Mouse (Mus musculus) cortical plate, adult 2 months (tissue): Measurements from ENCODE around the gene Camta2. TPM values are rescaled to one million over a fixed set of nuclear protein-coding genes. Genes with fewer than 3 reads are reported as not detected.

Experiments used
- H3K27ac ChIP-seq: fragments of 200-500 bp; 2 replicates; pipeline ENCODE4 v1.5.1; 2012; ENCODE audit warnings: low read length, control low read depth, inconsistent platforms; ENCODE audit not compliant: insufficient read depth
- H3K4me1 ChIP-seq: fragments of 200-500 bp; 2 replicates; pipeline ENCODE4 v1.6.1; 2011; ENCODE audit warnings: low read length; ENCODE audit not compliant: control insufficient read depth, insufficient read depth
- H3K4me3 ChIP-seq: fragments of 200-500 bp; 2 replicates; pipeline ENCODE4 v1.5.1; 2011; ENCODE audit warnings: mild to moderate bottlenecking, low read length, control low read depth; ENCODE audit not compliant: insufficient read depth
- CTCF ChIP-seq: fragments of 200-500 bp; IDR thresholded peaks from 2 replicates; pipeline ENCODE4 v1.5.1; 2011; ENCODE audit warnings: mild to moderate bottlenecking, control low read depth, low read length; ENCODE audit not compliant: insufficient read depth; ENCODE audit errors: extremely low read depth
- POLR2A ChIP-seq: fragments of 200-500 bp; IDR thresholded peaks from 2 replicates; pipeline ENCODE4 v1.6.1; 2011; ENCODE audit warnings: mild to moderate bottlenecking, low read length, control low read depth; ENCODE audit not compliant: insufficient read depth; ENCODE audit errors: extremely low read depth
- polyA plus RNA-seq: library from polyadenylated mRNA; depleted of rRNA; stranded (reverse); fragments of >200 nt; gene quantifications from 2 replicates; pipeline ENCODE4 v1.2.3, GENCODE M21; 2012

Gene Camta2
- polyA plus RNA-seq, 1 experiment: 126 TPM

DNA sequence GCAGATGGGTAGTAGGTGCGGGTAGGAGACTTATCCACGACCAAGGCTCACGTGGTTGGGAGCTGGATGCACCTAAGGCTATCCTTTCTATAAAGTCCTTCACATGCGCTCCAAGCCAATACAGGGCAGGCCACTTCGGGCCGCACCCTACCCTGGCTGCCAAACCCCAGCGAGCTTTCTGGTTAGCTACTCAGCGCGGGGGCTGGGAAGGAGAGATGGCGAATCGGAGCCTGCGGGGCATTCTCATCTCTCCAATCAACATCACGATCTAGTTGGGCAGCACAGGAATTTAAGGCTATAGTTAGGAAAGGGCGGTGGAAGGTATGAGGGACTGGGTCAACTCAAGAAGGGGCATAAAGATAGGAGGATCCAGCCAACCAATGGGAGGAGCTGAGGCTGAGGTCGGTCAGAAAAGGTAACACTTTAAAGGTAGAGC, 19.6 kb downstream of the Camta2 start:
- TF ChIP-seq POLR2A (no peak), CTCF (no peak)
- H3K27ac ChIP-seq: no peak overlapping the region
- no peaks in the 10 kb centered on the region for H3K4me1 ChIP-seq
- H3K4me3 ChIP-seq: peak overlapping the region; percentile 42

GRCm38 (mm10) chr11:70667271-70668150, 20.4 kb downstream of the Camta2 start:
- Histone ChIP-seq H3K4me3 (peak overlapping the region; percentile 42; the same call in 1 of the 2 replicates), H3K4me1 (no peaks in the 10 kb centered on the region), H3K27ac (no peak overlapping the region)
- no peak for TF ChIP-seq CTCF
- TF ChIP-seq POLR2A: no peak

DNA sequence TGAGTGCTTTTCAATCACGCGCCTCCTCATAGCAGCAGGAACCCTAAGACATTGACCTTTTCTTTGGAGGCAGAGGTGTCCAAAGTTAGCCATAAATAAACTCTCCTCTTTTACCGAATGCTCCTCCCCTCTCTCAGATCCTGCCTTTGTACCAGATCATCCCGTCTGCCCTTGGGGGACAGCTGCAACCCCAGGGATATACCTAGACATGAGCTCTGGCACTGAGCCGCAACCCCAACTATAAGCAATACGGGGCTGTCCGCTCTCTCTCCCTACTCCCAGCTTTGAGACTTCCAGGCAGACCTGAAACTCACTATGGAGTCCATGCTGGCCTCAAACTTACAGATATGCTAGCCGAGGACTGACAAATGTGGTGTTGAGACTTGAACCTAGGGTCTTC, 21.2 kb downstream of the Camta2 start:
- no peak overlapping the region for H3K27ac ChIP-seq
- H3K4me3 ChIP-seq: no peak overlapping the region
- TF ChIP-seq POLR2A: no peak
- TF ChIP-seq CTCF: no peak
- no peaks in the 10 kb centered on the region for H3K4me1 ChIP-seq

GRCm38 (mm10) chr11:70664741-70665140, 23.2 kb downstream of the Camta2 start:
- Histone ChIP-seq H3K27ac (no peak overlapping the region), H3K4me1 (no peaks in the 10 kb centered on the region), H3K4me3 (no peak overlapping the region)
- no peak for TF ChIP-seq CTCF
- TF ChIP-seq POLR2A: no peak

DNA sequence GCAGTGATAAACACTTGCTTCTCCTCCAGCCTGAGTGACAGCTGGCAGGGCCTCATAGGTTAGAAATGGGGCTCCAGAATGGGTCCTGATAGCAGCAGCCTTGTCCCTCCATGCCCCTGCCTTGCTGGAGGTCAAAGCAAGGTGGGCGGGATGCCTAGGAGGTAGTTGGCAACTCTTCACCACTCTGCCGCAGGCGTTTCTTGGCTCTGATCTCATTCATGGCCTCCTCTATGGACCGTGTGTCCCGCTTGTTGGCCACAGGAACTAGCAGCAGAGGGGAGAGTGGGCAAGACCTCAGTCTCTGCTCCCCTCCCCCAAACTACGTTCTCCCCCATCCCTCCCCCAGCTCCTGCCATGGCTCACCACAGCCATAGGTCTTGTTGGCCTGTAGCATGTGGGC, 23.9 kb downstream of the Camta2 start:
- H3K4me3 ChIP-seq: no peak overlapping the region
- no peaks in the 10 kb centered on the region for H3K4me1 ChIP-seq
- no peak for TF ChIP-seq CTCF
- TF ChIP-seq POLR2A: no peak
- no peak overlapping the region for H3K27ac ChIP-seq

- no peaks in the 10 kb centered on the region for H3K4me1 ChIP-seq
- TF ChIP-seq CTCF (no peak), POLR2A (no peak)
- no peak overlapping the region for H3K4me3 ChIP-seq
- no peak overlapping the region for H3K27ac ChIP-seq
Observed at GRCm38 (mm10) chr11:70663101-70663500, 24.8 kb downstream of the Camta2 start.

- H3K4me3 ChIP-seq: no peak overlapping the region
- H3K4me1 ChIP-seq: no peaks in the 10 kb centered on the region
- no peak overlapping the region for H3K27ac ChIP-seq
- TF ChIP-seq CTCF (no peak), POLR2A (no peak)
Observed at GRCm38 (mm10) chr11:70660571-70660970, 27.3 kb downstream of the Camta2 start.

GRCm38 (mm10) chr11:70658942-70659341, 29.0 kb downstream of the Camta2 start:
- no peak for TF ChIP-seq POLR2A
- TF ChIP-seq CTCF: no peak
- no peak overlapping the region for H3K27ac ChIP-seq
- H3K4me1 ChIP-seq: no peaks in the 10 kb centered on the region

GRCm38 (mm10) chr11:70658521-70658920, 29.4 kb downstream of the Camta2 start:
- Histone ChIP-seq H3K4me1 (no peaks in the 10 kb centered on the region), H3K27ac (no peak overlapping the region), H3K4me3 (no peak overlapping the region)
- no peak for TF ChIP-seq CTCF
- TF ChIP-seq POLR2A: no peak

More at GRCm38 (mm10) chr11:70658942-70659341, 29.0 kb downstream of the Camta2 start:
- no peak overlapping the region for H3K4me3 ChIP-seq

DNA sequence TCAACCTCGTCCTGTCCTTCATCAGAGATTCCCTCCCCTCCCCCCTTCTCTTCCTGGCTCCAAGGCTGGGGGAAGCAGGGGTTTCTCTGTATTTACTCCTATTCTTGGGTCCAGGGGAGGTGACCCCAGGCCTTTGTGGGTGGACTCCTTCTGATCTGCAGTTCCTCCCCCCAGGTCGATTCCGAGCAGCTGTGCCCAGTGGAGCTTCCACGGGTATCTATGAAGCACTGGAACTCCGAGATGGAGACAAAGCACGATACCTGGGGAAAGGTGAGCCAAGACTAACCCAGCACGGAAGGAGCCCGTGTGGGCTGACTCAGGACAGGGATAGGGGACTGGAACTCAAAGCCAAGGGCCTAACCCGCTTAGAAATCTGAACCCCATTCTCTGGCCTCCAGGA, 29.9 kb downstream of the Camta2 start:
- TF ChIP-seq CTCF (no peak), POLR2A (no peak)
- Histone ChIP-seq H3K27ac (no peak overlapping the region), H3K4me1 (no peaks in the 10 kb centered on the region), H3K4me3 (no peak overlapping the region)
